Mouse (Mus musculus) midbrain, embryonic 15.5 days (tissue): Measurements from ENCODE around the gene Dst. TPM values are rescaled to one million over a fixed set of nuclear protein-coding genes. Genes with fewer than 3 reads are reported as not detected.
A peak's percentile ranks its signal among the peaks of the same experiment; 100 is the strongest.

Experiments
- ATAC-seq: fragments of 200-750 bp; cut with Nextera tagmentation; replicated peaks from 2 replicates; pipeline ENCODE4 v1.8.0; 2017; ENCODE audit warnings: moderate TSS enrichment
- H3K27ac ChIP-seq: fragments of 300-500 bp; sonication (generic); 2 replicates; pipeline ENCODE4 v1.5.1; 2015; ENCODE audit warnings: mild to moderate bottlenecking, inconsistent platforms
- H3K27me3 ChIP-seq: fragments of 300-500 bp; sonication (generic); replicated peaks from 2 replicates; pipeline ENCODE4 v1.6.1; 2015; ENCODE audit warnings: inconsistent platforms
- H3K36me3 ChIP-seq: fragments of 300-500 bp; sonication (generic); replicated peaks from 2 replicates; pipeline ENCODE4 v1.6.1; 2015; ENCODE audit warnings: inconsistent platforms
- H3K4me1 ChIP-seq: fragments of 300-500 bp; sonication (generic); 2 replicates; pipeline ENCODE4 v1.6.1; 2015; ENCODE audit warnings: inconsistent platforms
- H3K4me2 ChIP-seq: fragments of 300-500 bp; sonication (generic); 2 replicates; pipeline ENCODE4 v1.6.1; 2015; ENCODE audit warnings: inconsistent platforms, mild to moderate bottlenecking, moderate library complexity
- H3K4me3 ChIP-seq: fragments of 300-500 bp; sonication (generic); 2 replicates; pipeline ENCODE4 v1.5.1; 2015; ENCODE audit warnings: mild to moderate bottlenecking, inconsistent platforms
- H3K9ac ChIP-seq: fragments of 300-500 bp; sonication (generic); 2 replicates; pipeline ENCODE4 v1.6.1; 2015; ENCODE audit warnings: mild to moderate bottlenecking, inconsistent platforms
- H3K9me3 ChIP-seq: fragments of 300-500 bp; sonication (generic); 2 replicates; pipeline ENCODE4 v1.6.1; 2016; ENCODE audit warnings: inconsistent platforms
- WGBS: fragments of 180-500 bp; shearing (Covaris S2); methylation state at CpG from one replicate; pipeline ENCODE4 v1.1.7; 2015; ENCODE audit warnings: mixed read lengths; 5-methylcytosine and 5-hydroxymethylcytosine counted together
- polyA plus RNA-seq: library from polyadenylated mRNA; unstranded; fragments of >200 nt; fragmentation: Nextera tagmentation; extraction: Ambion mirVana; gene quantifications from 2 replicates; pipeline ENCODE4 v1.2.1, GENCODE M21; 2015

The Dst gene
- polyA plus RNA-seq, 1 experiment from 2014 or later, result 43.0 TPM

- no peak overlapping the region for H3K9ac ChIP-seq
- no peaks in the 10 kb centered on the region for H3K9me3 ChIP-seq
- H3K27ac ChIP-seq, result peak overlapping the region; percentile 45
- peak; percentile 78 for ATAC-seq
- H3K4me3 ChIP-seq, result no peak overlapping the region
- H3K27me3 ChIP-seq, result no peaks in the 10 kb centered on the region
- H3K4me2 ChIP-seq, result no peak overlapping the region
- WGBS, result 56% methylated on average over 14 of the region's 14 CpGs
- H3K36me3 ChIP-seq, result no peaks in the 10 kb centered on the region
- peaks cover 5% of the 10 kb centered on the region; the same call in 1 of the 2 replicates for H3K4me1 ChIP-seq
These were observed 24.9 kb downstream of the Dst start for GRCm38 (mm10) chr1:33932845-33933499.

DNA sequence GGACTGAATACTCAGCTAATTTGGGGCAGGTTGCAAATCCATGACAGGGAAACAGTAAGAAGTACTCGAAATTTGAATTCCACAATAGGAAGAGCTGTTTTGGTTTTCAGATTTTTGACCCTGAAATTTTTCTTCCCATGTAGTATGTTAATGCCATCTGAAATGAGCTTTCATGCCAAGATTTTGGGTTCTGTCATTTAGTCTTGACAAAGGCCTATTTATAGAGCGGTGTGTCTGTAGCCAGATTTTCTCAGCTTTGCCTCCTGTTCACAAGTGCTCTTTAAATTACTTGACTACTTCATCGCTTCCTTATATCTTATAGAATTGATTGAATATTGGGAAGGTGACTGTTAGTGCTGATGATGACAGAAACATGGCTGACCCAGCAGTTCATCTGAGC, 27.9 kb downstream of the Dst start:
- H3K4me3 ChIP-seq, result no peak overlapping the region
- WGBS, result 82% methylated on average over 3 of the region's 3 CpGs
- peaks cover 5% of the 10 kb centered on the region; the same call in 1 of the 2 replicates for H3K4me1 ChIP-seq
- no peaks in the 10 kb centered on the region for H3K36me3 ChIP-seq
- ATAC-seq, result no peak
- H3K9ac ChIP-seq, result no peak overlapping the region
- H3K27me3 ChIP-seq, result no peaks in the 10 kb centered on the region
- H3K27ac ChIP-seq, result no peak overlapping the region
- H3K9me3 ChIP-seq, result no peaks in the 10 kb centered on the region
- H3K4me2 ChIP-seq, result no peak overlapping the region

DNA sequence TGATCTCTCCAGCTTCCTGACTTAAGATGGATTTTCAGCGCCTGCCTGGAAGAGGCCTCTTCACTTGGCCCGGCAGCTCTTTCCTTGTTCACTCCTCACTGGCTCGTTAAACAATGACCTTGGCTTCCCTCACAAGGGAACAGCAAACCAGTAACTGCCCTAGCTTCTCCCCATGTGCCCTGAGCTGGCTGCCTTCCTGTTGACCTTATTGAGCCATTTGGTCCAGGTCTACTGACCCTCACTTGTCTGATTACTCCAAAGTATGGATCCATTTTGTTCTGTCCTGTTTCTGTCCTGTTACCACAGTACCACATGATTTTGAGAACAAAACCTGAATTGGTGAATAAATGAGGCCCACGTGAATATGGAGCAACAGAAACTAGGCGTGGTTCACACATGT, 31.8 kb downstream of the Dst start:
- 86% methylated on average over 5 of the region's 5 CpGs for WGBS
- Histone ChIP-seq H3K4me3 (no peak overlapping the region), H3K27me3 (no peaks in the 10 kb centered on the region), H3K9me3 (no peaks in the 10 kb centered on the region), H3K4me2 (no peak overlapping the region), H3K36me3 (no peaks in the 10 kb centered on the region), H3K4me1 (no peaks in the 10 kb centered on the region), H3K9ac (no peak overlapping the region), H3K27ac (no peak overlapping the region)
- ATAC-seq, result no peak

DNA sequence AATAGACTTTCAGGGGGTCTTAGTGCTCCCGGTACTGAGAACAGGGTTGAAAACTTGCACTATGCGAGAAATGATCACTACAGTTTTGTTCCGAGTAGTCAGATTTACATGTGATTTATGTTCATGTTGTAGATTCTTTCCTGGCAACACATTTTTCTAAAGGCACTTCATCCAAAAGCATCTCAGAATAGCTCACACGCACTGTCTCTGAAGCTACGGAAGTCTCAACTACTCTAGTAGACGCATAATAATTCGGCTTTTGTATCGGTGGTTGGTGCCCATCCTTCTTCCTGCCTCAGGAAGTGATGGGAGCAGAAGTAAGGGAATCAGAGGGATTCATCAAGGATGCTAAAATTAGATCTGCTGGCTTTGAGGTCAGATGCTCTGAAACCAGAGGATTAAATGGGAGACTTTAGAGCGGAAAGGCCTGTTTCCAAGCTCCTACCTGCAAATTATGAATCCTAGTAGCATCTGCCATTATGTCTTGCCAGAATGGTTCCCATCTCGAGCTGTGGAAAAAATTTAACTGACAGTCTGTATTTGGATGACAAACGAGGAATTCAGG, 32.4 kb downstream of the Dst start:
- Histone ChIP-seq H3K27ac (no peak overlapping the region), H3K9me3 (no peaks in the 10 kb centered on the region), H3K4me1 (no peaks in the 10 kb centered on the region), H3K36me3 (no peaks in the 10 kb centered on the region), H3K9ac (no peak overlapping the region), H3K4me3 (no peak overlapping the region), H3K27me3 (no peaks in the 10 kb centered on the region), H3K4me2 (no peak overlapping the region)
- ATAC-seq, result no peak
- WGBS, result 82% methylated on average over 11 of the region's 11 CpGs

GRCm38 (mm10) chr1:33942638-33943037, 34.6 kb downstream of the Dst start:
- Histone ChIP-seq H3K27ac (no peak overlapping the region), H3K9ac (no peak overlapping the region), H3K9me3 (no peaks in the 10 kb centered on the region), H3K4me2 (no peak overlapping the region), H3K4me3 (no peak overlapping the region), H3K27me3 (no peaks in the 10 kb centered on the region), H3K4me1 (no peaks in the 10 kb centered on the region), H3K36me3 (no peaks in the 10 kb centered on the region)
- WGBS, result 88% methylated on average over 8 of the region's 8 CpGs
- no peak for ATAC-seq

DNA sequence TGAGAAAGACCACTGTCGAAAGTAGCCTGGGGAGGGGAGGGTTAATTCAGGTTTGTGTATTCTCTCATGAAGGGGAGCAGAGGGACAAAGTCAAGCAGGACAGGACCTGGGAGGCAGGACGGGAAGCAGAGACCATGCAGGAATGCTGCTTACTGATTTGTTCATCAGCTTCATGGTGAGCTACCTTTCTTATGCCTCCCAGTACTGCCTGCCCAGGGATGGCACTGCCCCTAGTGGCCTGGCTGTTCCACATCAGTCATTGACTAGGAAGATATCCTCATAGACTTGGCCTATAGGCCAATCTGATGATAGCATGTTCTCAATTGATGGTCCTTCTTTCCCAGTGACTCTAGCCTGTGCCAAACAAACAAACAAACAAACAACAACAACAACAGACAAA, 35.9 kb downstream of the Dst start:
- H3K4me2 ChIP-seq, result no peak overlapping the region
- H3K9ac ChIP-seq, result no peak overlapping the region
- no peak for ATAC-seq
- H3K4me3 ChIP-seq, result no peak overlapping the region
- H3K4me1 ChIP-seq, result no peaks in the 10 kb centered on the region
- H3K9me3 ChIP-seq, result no peaks in the 10 kb centered on the region
- no peak overlapping the region for H3K27ac ChIP-seq
- no peaks in the 10 kb centered on the region for H3K36me3 ChIP-seq
- no peaks in the 10 kb centered on the region for H3K27me3 ChIP-seq
- WGBS, result 66% methylated on average over 2 of the region's 2 CpGs

GRCm38 (mm10) chr1:33944977-33945750, 37.1 kb downstream of the Dst start:
- H3K27ac ChIP-seq, result no peak overlapping the region
- no peaks in the 10 kb centered on the region for H3K27me3 ChIP-seq
- ATAC-seq, result peak; percentile 40; the same call in 1 of the 2 replicates
- H3K9ac ChIP-seq, result no peak overlapping the region
- H3K4me3 ChIP-seq, result no peak overlapping the region
- no peaks in the 10 kb centered on the region for H3K9me3 ChIP-seq
- H3K36me3 ChIP-seq, result no peaks in the 10 kb centered on the region
- no peak overlapping the region for H3K4me2 ChIP-seq
- H3K4me1 ChIP-seq, result no peaks in the 10 kb centered on the region
- whole genome bisulfite sequencing, result 71% methylated on average over 17 of the region's 17 CpGs

DNA sequence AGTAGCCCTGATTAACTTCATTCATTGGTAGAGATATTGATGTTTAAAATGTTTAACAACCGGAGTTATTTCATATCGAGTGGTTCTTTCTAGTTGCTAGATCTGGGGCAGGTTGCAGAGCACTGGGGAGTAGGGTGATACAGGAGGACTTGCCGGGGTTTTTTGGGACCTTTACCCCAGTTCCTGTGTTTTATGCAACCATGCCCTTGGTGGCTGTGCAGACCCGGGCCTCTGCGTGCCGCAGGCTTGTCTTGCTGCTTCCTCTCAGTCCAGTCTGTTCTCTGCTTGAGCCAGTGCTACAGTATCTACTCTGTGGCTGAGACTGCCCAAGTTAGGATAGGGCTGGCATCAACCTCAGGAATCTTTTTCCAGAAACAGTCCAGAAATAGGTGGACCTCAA, 37.7 kb downstream of the Dst start:
- H3K4me3 ChIP-seq, result no peak overlapping the region
- H3K9me3 ChIP-seq, result no peaks in the 10 kb centered on the region
- H3K27ac ChIP-seq, result no peak overlapping the region
- H3K27me3 ChIP-seq, result no peaks in the 10 kb centered on the region
- H3K4me1 ChIP-seq, result no peaks in the 10 kb centered on the region
- ATAC-seq, result no peak
- no peaks in the 10 kb centered on the region for H3K36me3 ChIP-seq
- H3K4me2 ChIP-seq, result no peak overlapping the region
- WGBS, result 93% methylated on average over 6 of the region's 6 CpGs
- no peak overlapping the region for H3K9ac ChIP-seq

DNA sequence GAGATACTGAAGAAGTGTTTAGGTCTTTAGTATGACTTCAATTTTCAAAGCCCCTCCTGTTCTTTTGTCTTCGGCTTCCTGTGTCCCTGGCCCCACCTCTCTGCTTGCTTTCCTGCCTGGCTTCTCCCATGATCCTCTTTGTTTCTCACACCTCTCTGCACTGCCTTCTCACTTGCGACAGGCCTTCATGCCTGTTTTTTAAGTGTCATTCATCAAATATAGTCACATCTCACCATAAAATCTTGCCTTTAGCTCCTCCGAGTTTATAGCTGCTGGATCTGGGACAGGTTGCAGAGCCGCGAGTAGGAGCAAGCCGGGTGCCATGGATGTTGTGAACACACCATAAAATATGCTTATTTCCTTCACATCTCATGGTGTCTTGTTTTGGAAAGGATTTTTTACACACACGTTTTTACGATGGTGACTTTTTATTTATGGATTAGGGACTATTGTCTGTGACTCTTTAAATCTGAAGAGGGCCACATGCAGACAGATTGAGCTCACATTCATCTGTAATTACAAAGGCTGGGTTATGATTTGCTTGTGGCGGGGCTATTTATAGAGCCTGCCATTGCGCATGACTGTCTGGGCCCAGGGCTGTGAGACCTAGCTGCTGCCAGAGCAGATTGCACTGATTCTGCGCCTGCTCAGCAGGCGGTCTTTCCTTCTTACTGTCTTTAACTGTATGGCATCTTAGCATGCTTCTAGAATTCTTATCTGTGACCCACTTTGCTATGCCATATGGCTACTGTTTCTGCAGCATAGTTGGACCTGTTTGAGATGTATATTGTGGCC, 38.8 kb downstream of the Dst start:
- H3K27ac ChIP-seq, result 0 out of 2 replicates have a peak overlapping the region, but pooled peaks have one; percentile 20
- peak; percentile 62; the same call in 1 of the 2 replicates for ATAC-seq
- no peaks in the 10 kb centered on the region for H3K27me3 ChIP-seq

GRCm38 (mm10) chr1:33947838-33948237, 39.8 kb downstream of the Dst start:
- no peaks in the 10 kb centered on the region for H3K4me1 ChIP-seq
- no peak overlapping the region for H3K27ac ChIP-seq
- 88% methylated on average over 6 of the region's 6 CpGs for WGBS
- no peaks in the 10 kb centered on the region for H3K27me3 ChIP-seq
- H3K4me3 ChIP-seq, result no peak overlapping the region
- no peaks in the 10 kb centered on the region for H3K36me3 ChIP-seq
- no peaks in the 10 kb centered on the region for H3K9me3 ChIP-seq
- no peak overlapping the region for H3K9ac ChIP-seq
- ATAC-seq, result no peak
- no peak overlapping the region for H3K4me2 ChIP-seq

More for the DNA sequence above, 38.8 kb downstream of the Dst start:
- WGBS, result 76% methylated on average over 12 of the region's 12 CpGs
- H3K36me3 ChIP-seq, result no peaks in the 10 kb centered on the region
- no peak overlapping the region for H3K4me2 ChIP-seq
- no peaks in the 10 kb centered on the region for H3K9me3 ChIP-seq
- H3K4me3 ChIP-seq, result no peak overlapping the region
- no peak overlapping the region for H3K9ac ChIP-seq
- no peaks in the 10 kb centered on the region for H3K4me1 ChIP-seq

GRCm38 (mm10) chr1:33948511-33948910, 40.5 kb downstream of the Dst start:
- WGBS, result 83% methylated on average over 5 of the region's 5 CpGs
- H3K27ac ChIP-seq, result no peak overlapping the region

DNA sequence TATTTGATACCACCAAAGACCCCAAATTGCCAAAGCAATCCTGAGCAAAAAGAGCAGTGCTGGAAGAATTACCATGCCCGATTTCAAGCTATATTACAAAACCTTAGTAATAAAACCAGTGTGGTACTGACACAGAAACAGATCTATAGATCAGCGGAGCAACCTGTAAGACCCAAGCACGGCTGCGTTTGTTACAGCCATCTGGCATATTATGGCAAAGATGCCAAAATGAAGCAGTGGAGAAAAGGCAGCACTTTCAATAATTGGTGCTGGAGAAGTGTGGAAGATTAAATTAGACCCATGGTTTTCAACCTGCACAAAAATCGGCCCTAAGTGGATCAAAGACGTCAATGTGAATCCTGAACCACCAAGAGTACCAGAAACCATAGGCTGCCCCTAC, 47.6 kb downstream of the Dst start:
- no peak overlapping the region for H3K4me3 ChIP-seq
- WGBS, result 97% methylated on average over 6 of the region's 6 CpGs
- H3K27me3 ChIP-seq, result no peaks in the 10 kb centered on the region
- H3K4me1 ChIP-seq, result no peaks in the 10 kb centered on the region
- H3K36me3 ChIP-seq, result no peaks in the 10 kb centered on the region
- H3K4me2 ChIP-seq, result no peak overlapping the region
- no peak for ATAC-seq
- no peak overlapping the region for H3K27ac ChIP-seq
- H3K9me3 ChIP-seq, result no peaks in the 10 kb centered on the region
- no peak overlapping the region for H3K9ac ChIP-seq

More at GRCm38 (mm10) chr1:33948511-33948910, 40.5 kb downstream of the Dst start:
- Histone ChIP-seq H3K4me3 (no peak overlapping the region), H3K36me3 (no peaks in the 10 kb centered on the region), H3K4me1 (no peaks in the 10 kb centered on the region), H3K4me2 (no peak overlapping the region), H3K9me3 (no peaks in the 10 kb centered on the region), H3K9ac (no peak overlapping the region), H3K27me3 (no peaks in the 10 kb centered on the region)
- no peak for ATAC-seq
